Mouse (Mus musculus) gastrocnemius, postnatal 25 days (tissue): ENCODE measurements around the gene Ganc. TPM values are rescaled to one million over a fixed set of nuclear protein-coding genes. Genes with fewer than 3 reads are reported as not detected.

Source experiments
- DNase-seq: peaks from one replicate; pipeline ENCODE4 v3.0.0; 2022
- total RNA-seq, 2 experiments: library from RNA; stranded (reverse); gene quantifications; 1 replicate in 1 of 2; 2 replicates in 1 of 2; pipeline ENCODE4 v1.2.3; 2021

The Ganc gene
- total RNA-seq, 2 experiments from 2014 or later: 30.7 to 31.5 TPM

DNA sequence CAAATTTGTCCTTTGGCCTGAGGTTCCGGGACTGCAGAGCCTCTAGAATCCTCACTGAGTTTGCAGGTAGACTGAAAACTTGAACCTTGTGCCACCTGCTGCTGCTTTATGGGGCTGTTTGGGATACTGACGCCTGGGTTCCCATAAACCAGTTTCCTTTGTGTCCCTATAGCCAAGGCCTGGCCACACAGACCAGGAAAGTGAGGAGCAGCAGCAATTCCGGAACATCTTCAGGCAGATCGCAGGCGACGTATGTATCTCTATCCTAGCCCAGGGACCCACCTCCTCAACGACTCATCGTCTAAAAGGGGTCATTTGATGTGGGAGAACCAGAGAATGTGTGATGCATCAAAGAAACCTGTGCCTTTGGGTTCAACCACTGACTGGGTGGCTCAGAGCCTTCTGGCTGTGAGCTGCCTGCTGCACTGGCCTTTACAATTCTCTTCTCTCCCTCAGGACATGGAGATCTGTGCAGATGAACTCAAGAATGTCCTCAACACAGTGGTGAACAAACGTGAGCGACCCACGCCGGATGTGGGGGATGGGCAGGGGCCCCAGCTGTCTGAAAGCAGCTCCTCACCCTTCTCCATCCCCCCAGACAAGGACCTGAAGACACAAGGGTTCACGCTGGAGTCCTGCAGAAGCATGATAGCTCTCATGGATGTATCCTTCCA, 98.4 kb downstream of the Ganc start:
- peak; percentile 40 for DNase-seq

DNA sequence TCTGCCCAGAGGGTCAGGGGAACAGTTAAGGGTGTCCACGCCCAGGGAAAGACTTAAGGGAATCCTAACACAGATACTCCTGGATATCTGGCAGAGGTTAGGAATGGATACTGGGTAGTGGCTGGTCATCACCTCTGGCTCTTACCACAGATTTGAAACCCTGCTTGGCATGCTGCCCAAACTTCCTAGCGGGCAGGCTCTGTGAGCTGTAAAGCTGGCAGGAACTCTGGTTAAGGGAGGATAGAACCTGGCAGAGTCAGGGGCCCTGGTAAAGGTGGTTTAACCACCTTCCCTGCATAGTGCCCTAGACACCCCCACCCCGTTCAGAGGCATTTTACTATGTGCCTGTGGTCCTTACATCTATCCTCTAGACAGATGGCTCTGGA, 98.9 kb downstream of the Ganc start:
- DNase-seq: no peak

DNA sequence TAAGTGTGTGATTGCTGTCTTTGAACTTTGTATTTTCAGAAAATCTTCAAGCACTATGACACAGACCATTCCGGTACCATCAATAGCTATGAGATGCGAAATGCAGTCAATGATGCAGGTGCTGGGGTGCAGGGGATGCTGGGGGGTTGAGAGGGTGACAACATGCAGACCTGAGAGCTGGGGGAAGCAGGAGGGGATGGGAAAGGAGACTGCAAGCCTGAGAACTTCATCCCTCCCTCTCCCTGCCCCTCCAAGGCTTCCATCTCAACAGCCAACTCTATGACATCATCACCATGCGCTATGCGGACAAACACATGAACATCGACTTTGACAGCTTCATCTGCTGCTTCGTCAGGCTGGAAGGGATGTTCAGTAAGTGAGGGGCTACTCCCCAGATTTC, 99.4 kb downstream of the Ganc start:
- DNase-seq: no peak

DNA sequence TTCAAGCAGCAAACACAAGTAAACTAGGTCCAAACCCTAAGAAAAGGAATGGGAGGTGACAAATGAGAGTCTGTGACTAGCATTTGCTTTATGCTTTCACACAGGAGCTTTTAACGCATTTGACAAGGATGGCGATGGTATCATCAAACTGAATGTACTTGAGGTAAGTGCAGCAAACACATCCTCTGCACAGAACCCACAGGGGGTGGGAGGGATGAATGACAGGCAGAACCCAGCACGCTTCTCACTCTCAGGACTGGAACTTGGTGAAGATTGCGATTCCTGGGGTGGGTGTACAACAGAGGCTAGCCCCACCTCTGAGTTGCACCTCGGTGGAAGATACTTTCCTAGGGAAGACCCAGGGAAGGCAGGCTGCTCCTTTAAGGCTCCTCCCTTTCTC, 100.3 kb downstream of the Ganc start:
- DNase-seq: no peak

Other genes with a start within 250 kb of the Ganc start
- 10 to 100 TPM; 36.0 to 56.6 TPM for gene Ehd4, start 249.3 kb upstream of the Ganc start, total RNA-seq
- gene Pla2g4e, start 158.6 kb upstream of the Ganc start, total RNA-seq: 10 to 100 TPM; 26.9 to 28.8 TPM
- gene Pla2g4d, start 114.7 kb upstream of the Ganc start, total RNA-seq: not detected
- not detected for gene Pla2g4f, start 89.7 kb upstream of the Ganc start, total RNA-seq
- 10 to 100 TPM; 15.7 to 20.1 TPM for gene Vps39, start 50.8 kb upstream of the Ganc start, total RNA-seq
- gene Tmem87a, start 217 bp downstream of the Ganc start, total RNA-seq: 10 to 100 TPM; 27.9 to 34.9 TPM
- 100 to 1,000 TPM; 106 to 129 TPM for gene Capn3, start 52.1 kb downstream of the Ganc start, total RNA-seq
- gene Zfp106, start 159.9 kb downstream of the Ganc start, total RNA-seq: 100 to 1,000 TPM; 511 to 553 TPM
- 10 to 100 TPM; 45.3 to 47.1 TPM for gene Snap23, start 163.8 kb downstream of the Ganc start, total RNA-seq
- gene Haus2, start 205.5 kb downstream of the Ganc start, total RNA-seq: 1 to 10 TPM; 6.4 to 6.5 TPM
- 10 to 100 TPM; 10.7 to 11.3 TPM for gene Lrrc57, start 205.6 kb downstream of the Ganc start, total RNA-seq
- 1 to 10 TPM; 3.8 to 4.9 TPM for gene Stard9, start 225.2 kb downstream of the Ganc start, total RNA-seq